Mouse (Mus musculus): ENCODE results near the gene Extl1.

DNA sequence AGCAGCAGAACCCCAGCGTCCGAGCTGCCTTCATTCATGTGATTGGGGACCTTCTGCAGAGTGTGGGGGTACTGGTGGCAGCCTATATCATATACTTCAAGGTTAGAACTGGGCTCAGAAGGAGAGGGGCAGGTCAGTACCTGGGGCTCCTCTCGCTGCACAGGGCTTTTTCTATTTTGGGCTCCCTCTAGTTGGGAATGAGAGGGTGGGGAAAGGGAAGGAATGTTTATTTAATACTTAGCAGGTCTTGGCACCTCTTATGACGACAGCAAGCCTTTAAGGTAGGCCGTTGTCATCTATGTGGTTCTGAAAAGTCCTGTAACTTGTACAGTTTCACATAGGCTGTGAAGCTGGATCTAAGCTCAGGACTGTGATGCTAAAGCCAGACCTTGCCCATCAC, 35.1 kb downstream of the Extl1 start:
- no peak for TF ChIP-seq CTCF (conservative IDR thresholded peaks at IDR 0.05; ENCODE audit: low read length)
- no peak for TF ChIP-seq NANOG (IDR thresholded peaks at IDR 0.05; ENCODE audit: borderline replicate concordance, low read length)
